Mouse (Mus musculus) neural tube, embryonic 15.5 days (tissue): ENCODE results near the gene Crygn. TPM values are rescaled to one million over a fixed set of nuclear protein-coding genes. Genes with fewer than 3 reads are reported as not detected.

Source experiments
- ATAC-seq: fragments of 200-750 bp; cut with Nextera tagmentation; 2 replicates; pipeline ENCODE4 v1.8.0; 2017; ENCODE audit warnings: mild to moderate bottlenecking, moderate TSS enrichment, moderate library complexity; ENCODE audit not compliant: low FRiP score
- H3K27ac ChIP-seq: fragments of 300-500 bp; sonication (generic); replicated peaks from 2 replicates; pipeline ENCODE4 v1.5.1; 2015; ENCODE audit warnings: mild to moderate bottlenecking, inconsistent platforms
- H3K27me3 ChIP-seq: fragments of 300-500 bp; sonication (generic); replicated peaks from 2 replicates; pipeline ENCODE4 v1.6.1; 2015; ENCODE audit warnings: inconsistent platforms
- H3K36me3 ChIP-seq: fragments of 300-500 bp; sonication (generic); 2 replicates; pipeline ENCODE4 v1.6.1; 2015; ENCODE audit warnings: inconsistent platforms
- H3K4me1 ChIP-seq: fragments of 300-500 bp; sonication (generic); 2 replicates; pipeline ENCODE4 v1.6.1; 2015; ENCODE audit warnings: inconsistent platforms
- H3K4me2 ChIP-seq: fragments of 300-500 bp; sonication (generic); 2 replicates; pipeline ENCODE4 v1.6.1; 2015; ENCODE audit warnings: inconsistent platforms, mild to moderate bottlenecking, moderate library complexity
- H3K4me3 ChIP-seq: fragments of 300-500 bp; sonication (generic); replicated peaks from 2 replicates; pipeline ENCODE4 v1.5.1; 2015; ENCODE audit warnings: mild to moderate bottlenecking, inconsistent platforms
- H3K9ac ChIP-seq: fragments of 300-500 bp; sonication (generic); replicated peaks from 2 replicates; pipeline ENCODE4 v1.6.1; 2015; ENCODE audit warnings: mild to moderate bottlenecking, inconsistent platforms
- H3K9me3 ChIP-seq: fragments of 300-500 bp; sonication (generic); replicated peaks from 2 replicates; pipeline ENCODE4 v1.6.1; 2016; ENCODE audit warnings: inconsistent platforms
- WGBS: fragments of 180-500 bp; shearing (Covaris S2); methylation state at CpG from one replicate; pipeline ENCODE4 v1.1.7; 2015; ENCODE audit warnings: mixed read lengths; 5-methylcytosine and 5-hydroxymethylcytosine counted together
- polyA plus RNA-seq: library from polyadenylated mRNA; unstranded; fragments of >200 nt; fragmentation: Nextera tagmentation; extraction: Ambion mirVana; gene quantifications from 2 replicates; pipeline ENCODE4 v1.2.1, GENCODE M21; 2015

Crygn gene
- polyA plus RNA-seq, result 1.5 and 2.0 TPM in 2 replicates

- Histone ChIP-seq H3K9ac (no peak within 1 kb of the TSS), H3K4me3 (no peak within 1 kb of the TSS), H3K4me1 (no peaks in the 10 kb centered on the region), H3K36me3 (no peaks in the 10 kb centered on the region), H3K9me3 (no peaks in the 10 kb centered on the region), H3K27ac (no peak within 1 kb of the TSS), H3K4me2 (no peak within 1 kb of the TSS), H3K27me3 (peaks cover 4% of the 10 kb centered on the region; the same call in 1 of the 2 replicates)
- ATAC-seq, result no peak
- WGBS, result 52% methylated on average over 18 of the region's 18 CpGs
Measured at GRCm38 (mm10) chr5:24757816-24758215, at the start of gene Crygn. Crygn (minus strand) TSS chr5:24758008.

DNA sequence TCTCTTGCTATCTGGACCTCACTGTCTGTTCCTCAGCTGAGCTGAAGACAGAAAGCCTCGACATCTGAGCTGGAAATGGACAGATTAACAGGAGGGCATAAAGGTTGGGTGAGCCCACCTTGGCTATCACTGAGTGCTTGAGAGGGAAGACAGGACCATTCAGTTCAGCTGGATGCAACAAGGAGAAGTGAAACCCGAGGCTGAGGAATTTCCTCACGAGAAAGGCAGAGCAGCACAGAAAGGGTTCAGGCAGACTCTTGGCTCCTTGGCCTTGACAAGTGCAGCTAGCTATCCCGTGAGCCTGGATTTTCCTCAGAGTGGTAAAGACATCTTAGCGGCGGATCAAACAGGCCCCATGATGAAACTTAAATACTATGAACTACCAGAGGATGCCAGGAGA is 47.4 kb upstream of the Crygn start:
- ATAC-seq, result no peak
- H3K4me1 ChIP-seq, result no peaks in the 10 kb centered on the region
- no peak overlapping the region for H3K4me3 ChIP-seq
- H3K27me3 ChIP-seq, result no peaks in the 10 kb centered on the region
- H3K27ac ChIP-seq, result no peak overlapping the region
- no peak overlapping the region for H3K9ac ChIP-seq
- no peaks in the 10 kb centered on the region for H3K9me3 ChIP-seq
- WGBS, result 90% methylated on average over 6 of the region's 6 CpGs
- no peak overlapping the region for H3K4me2 ChIP-seq
- peaks cover 56% of the 10 kb centered on the region for H3K36me3 ChIP-seq

DNA sequence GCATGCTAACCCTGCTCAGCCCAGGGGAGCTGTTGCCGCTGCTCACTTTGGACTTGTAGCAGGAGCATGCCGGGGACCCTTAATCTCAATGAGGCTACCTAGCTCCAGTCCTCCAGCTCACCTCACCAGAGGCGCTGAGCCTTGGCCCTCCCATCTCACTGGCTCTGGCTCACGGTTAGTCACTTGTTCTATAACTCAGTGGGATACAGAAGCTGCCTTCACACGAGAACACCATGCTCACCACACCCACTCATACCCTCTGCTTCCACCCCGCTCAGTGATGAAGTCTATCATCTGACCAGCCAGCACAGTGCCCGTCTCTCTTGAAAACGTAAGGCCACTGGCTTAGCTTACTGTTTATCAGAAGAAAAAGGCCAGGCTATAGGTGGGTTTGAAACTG is 46.9 kb upstream of the Crygn start:
- no peaks in the 10 kb centered on the region for H3K4me1 ChIP-seq
- H3K9me3 ChIP-seq, result no peaks in the 10 kb centered on the region
- ATAC-seq, result no peak
- no peak overlapping the region for H3K4me3 ChIP-seq
- H3K36me3 ChIP-seq, result peaks cover 56% of the 10 kb centered on the region
- H3K4me2 ChIP-seq, result no peak overlapping the region
- no peak overlapping the region for H3K27ac ChIP-seq
- no peak overlapping the region for H3K9ac ChIP-seq
- 92% methylated on average over 8 of the region's 8 CpGs for WGBS
- H3K27me3 ChIP-seq, result no peaks in the 10 kb centered on the region

GRCm38 (mm10) chr5:24801841-24802624 is 44.2 kb upstream of the Crygn start:
- 64% methylated on average over 6 of the region's 6 CpGs for WGBS
- Histone ChIP-seq H3K36me3 (peaks cover 40% of the 10 kb centered on the region), H3K9me3 (no peaks in the 10 kb centered on the region), H3K27me3 (no peaks in the 10 kb centered on the region), H3K4me2 (no peak overlapping the region), H3K9ac (no peak overlapping the region), H3K27ac (no peak overlapping the region), H3K4me3 (no peak overlapping the region), H3K4me1 (no peaks in the 10 kb centered on the region)
- no peak for ATAC-seq

DNA sequence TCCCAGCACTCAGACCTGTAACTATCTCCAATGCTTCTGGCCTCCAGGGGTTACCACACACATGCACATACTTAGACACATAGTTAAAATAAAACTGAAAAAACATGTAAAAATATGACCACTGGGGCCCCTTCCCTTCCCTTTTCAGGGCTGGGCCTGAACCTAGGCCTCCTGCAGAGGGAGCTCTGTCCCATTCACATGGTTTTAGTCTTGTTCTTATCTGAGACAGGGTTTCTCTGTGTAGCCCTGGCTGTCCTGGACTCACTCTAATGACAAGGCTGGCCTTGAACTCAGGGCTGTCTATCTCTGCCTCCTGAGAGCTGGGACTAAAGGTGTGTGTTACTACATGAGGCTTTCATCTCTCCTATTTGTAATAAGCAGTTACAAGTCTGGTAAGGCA is 42.6 kb upstream of the Crygn start:
- Histone ChIP-seq H3K4me3 (no peak overlapping the region), H3K27ac (no peak overlapping the region), H3K36me3 (peaks cover 28% of the 10 kb centered on the region), H3K4me2 (no peak overlapping the region), H3K4me1 (no peaks in the 10 kb centered on the region), H3K27me3 (no peaks in the 10 kb centered on the region), H3K9ac (no peak overlapping the region), H3K9me3 (no peaks in the 10 kb centered on the region)
- ATAC-seq, result no peak

DNA sequence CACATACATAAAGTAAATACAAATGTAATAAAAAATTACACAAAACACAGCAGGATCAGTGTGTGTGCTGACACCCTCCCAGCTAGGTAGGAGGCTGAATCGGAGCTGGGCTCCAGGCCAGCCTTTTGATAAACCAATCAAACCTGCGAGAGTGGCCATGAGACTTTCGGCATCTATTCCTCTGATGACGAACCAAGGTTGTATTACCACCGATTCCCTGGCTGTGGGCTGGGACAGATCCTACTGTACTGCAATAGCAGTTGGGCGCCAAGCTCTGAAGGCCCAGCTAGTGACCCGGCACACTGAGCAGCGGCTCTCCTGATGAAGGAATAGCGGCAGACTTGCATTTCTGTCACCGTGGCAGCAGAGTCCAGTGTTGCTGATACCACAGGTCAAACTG is 40.8 kb upstream of the Crygn start:
- Histone ChIP-seq H3K27me3 (no peaks in the 10 kb centered on the region), H3K4me1 (no peaks in the 10 kb centered on the region), H3K9ac (no peak overlapping the region), H3K4me3 (no peak overlapping the region), H3K4me2 (no peak overlapping the region), H3K36me3 (peaks cover 14% of the 10 kb centered on the region), H3K27ac (no peak overlapping the region), H3K9me3 (no peaks in the 10 kb centered on the region)
- ATAC-seq, result no peak
- WGBS, result 75% methylated on average over 10 of the region's 10 CpGs

DNA sequence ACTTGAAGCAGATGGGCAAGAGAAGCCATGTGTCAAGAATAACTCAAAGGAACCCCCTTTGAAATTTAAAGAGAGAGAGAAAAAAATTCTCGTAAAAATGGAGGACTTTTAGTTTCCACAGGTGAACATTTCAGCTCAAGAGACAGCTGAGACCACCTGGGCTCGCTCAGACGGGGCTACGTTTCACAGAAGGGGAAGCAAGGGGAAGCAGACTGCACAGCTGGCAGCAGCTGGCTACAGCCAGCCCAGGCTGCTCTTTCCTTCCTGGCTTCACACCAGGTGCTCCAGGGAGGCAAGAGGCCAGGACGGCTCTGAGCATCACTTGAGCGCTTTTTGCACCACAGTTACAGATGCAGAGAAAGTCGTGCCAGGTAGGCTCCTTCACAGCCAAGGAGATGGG is 40.0 kb upstream of the Crygn start:
- Histone ChIP-seq H3K27me3 (no peaks in the 10 kb centered on the region), H3K9me3 (no peaks in the 10 kb centered on the region), H3K4me3 (no peak overlapping the region), H3K36me3 (peaks cover 9% of the 10 kb centered on the region; the same call in 1 of the 2 replicates), H3K9ac (no peak overlapping the region), H3K4me1 (no peaks in the 10 kb centered on the region), H3K27ac (no peak overlapping the region), H3K4me2 (no peak overlapping the region)
- 51% methylated on average over 7 of the region's 7 CpGs for WGBS
- no peak for ATAC-seq

DNA sequence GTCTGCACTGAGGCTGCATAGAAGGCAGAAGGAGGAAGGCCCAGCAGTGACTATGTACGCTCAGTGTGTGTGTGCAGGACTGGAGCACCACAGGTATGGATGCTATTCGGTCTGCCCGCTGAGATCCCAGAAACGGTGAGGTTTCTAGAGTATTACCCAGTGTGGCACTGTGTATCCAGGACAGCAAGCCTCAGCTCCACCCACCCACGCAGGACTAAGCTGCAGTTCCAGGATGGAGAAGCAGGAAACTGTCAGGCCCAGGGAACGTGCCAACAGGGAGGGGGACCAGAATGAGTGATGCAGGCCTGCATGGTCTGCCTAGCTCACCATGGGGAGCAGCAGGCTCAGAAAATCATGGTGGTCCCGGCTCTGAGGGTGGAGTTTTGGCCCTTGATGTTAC is 35.2 kb upstream of the Crygn start:
- no peaks in the 10 kb centered on the region for H3K36me3 ChIP-seq
- H3K9me3 ChIP-seq, result no peaks in the 10 kb centered on the region
- H3K27me3 ChIP-seq, result no peaks in the 10 kb centered on the region
- no peak overlapping the region for H3K4me3 ChIP-seq
- H3K27ac ChIP-seq, result no peak overlapping the region
- no peak overlapping the region for H3K9ac ChIP-seq
- H3K4me1 ChIP-seq, result no peaks in the 10 kb centered on the region
- no peak for ATAC-seq
- no peak overlapping the region for H3K4me2 ChIP-seq
- 75% methylated on average over 7 of the region's 7 CpGs for WGBS

DNA sequence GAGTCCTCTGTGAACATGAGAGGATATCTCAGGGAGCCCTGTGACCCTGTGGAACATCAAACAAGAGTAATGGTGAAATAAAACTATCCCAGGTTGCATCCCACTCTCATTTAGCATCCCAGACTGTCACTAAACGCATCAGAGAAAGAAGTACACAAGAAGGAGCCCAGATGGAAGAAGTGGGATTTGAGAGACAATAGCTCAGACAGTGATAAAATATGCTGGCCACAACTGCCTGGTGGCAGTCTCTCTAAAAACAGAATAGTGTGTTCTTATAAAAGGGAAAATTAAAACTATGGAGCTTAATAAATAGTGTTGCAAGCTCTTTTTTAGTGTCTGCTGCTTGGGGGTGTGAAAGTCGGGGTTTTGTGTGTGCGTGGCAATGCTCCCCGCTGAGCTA is 25.1 kb upstream of the Crygn start:
- H3K9me3 ChIP-seq, result 0 out of 2 replicates have a peak, but pooled peaks cover 6% of the 10 kb centered on the region
- H3K36me3 ChIP-seq, result no peaks in the 10 kb centered on the region
- H3K9ac ChIP-seq, result no peak overlapping the region
- H3K27ac ChIP-seq, result no peak overlapping the region
- H3K4me1 ChIP-seq, result peaks cover 13% of the 10 kb centered on the region
- ATAC-seq, result no peak
- H3K4me3 ChIP-seq, result no peak overlapping the region
- peaks cover 2% of the 10 kb centered on the region; the same call in 1 of the 2 replicates for H3K27me3 ChIP-seq
- H3K4me2 ChIP-seq, result no peak overlapping the region
- WGBS, result 70% methylated on average over 4 of the region's 4 CpGs

- H3K9me3 ChIP-seq, result 0 out of 2 replicates have a peak, but pooled peaks cover 6% of the 10 kb centered on the region
- H3K4me3 ChIP-seq, result no peak overlapping the region
- H3K27me3 ChIP-seq, result peaks cover 4% of the 10 kb centered on the region; the same call in 1 of the 2 replicates
- H3K4me2 ChIP-seq, result no peak overlapping the region
- 22% methylated on average over 5 of the region's 5 CpGs for WGBS
- H3K4me1 ChIP-seq, result peaks cover 13% of the 10 kb centered on the region
- H3K9ac ChIP-seq, result no peak overlapping the region
- no peak for ATAC-seq
- no peaks in the 10 kb centered on the region for H3K36me3 ChIP-seq
- no peak overlapping the region for H3K27ac ChIP-seq
Measured at GRCm38 (mm10) chr5:24781048-24781447, 23.2 kb upstream of the Crygn start.

DNA sequence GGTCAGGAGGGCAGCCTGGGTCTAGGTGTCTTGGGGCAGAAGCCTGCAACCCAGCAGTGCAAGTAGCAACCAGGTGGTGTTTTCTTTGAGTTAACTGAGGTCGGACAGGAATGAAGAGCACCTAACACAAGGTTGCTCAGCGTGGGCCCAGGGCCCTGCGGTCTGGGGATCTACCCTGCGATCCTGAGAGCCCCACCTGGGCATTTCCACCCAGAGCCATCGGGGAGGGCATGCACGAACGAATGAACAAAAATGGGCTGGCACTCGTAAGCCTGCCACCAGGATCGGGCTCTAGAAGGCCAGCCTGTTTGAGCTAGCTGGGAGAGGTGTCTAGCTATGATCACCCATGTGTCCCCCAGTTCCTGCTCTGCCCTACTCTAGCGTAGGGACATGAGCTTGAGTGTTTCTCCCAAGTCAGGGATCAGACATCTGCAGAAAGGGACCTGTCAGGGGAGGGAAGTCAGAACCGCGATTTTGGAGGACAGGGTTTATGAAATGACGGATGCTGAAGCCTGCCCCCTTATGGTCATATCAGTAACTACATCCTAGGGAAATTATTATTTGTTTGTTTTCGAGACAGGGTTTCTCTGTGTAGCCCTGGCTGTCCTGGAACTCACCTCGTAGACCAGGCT is 22.2 kb upstream of the Crygn start:
- Histone ChIP-seq H3K9me3 (0 out of 2 replicates have a peak, but pooled peaks cover 4% of the 10 kb centered on the region), H3K27me3 (peaks cover 4% of the 10 kb centered on the region; the same call in 1 of the 2 replicates), H3K36me3 (no peaks in the 10 kb centered on the region), H3K4me3 (no peak overlapping the region), H3K27ac (no peak overlapping the region), H3K4me2 (no peak overlapping the region), H3K9ac (no peak overlapping the region), H3K4me1 (peaks cover 13% of the 10 kb centered on the region)
- WGBS, result 59% methylated on average over 15 of the region's 15 CpGs
- no peak for ATAC-seq

DNA sequence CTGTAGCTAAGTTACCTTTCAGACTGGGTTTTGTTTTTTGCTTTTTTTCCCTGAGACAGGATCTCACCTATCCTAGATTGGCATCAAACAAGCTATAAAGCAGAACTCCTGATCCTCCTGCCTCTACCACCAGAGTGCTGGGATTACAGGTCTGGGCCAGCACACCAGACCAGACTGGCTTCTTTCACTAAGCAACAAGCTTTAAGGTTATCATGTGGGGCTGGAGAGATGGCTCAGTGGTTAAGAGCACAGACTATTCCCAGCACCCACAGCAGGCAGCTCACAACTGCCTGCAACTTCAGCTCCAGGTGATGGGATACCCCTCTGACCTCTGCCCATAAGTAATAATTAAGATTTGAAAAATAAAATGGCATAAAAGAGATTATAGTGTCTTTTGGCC is 21.5 kb upstream of the Crygn start:
- H3K36me3 ChIP-seq, result no peaks in the 10 kb centered on the region
- ATAC-seq, result no peak
- H3K27me3 ChIP-seq, result peaks cover 4% of the 10 kb centered on the region; the same call in 1 of the 2 replicates
- H3K9me3 ChIP-seq, result no peaks in the 10 kb centered on the region
- no peak overlapping the region for H3K27ac ChIP-seq
- no peak overlapping the region for H3K9ac ChIP-seq
- H3K4me1 ChIP-seq, result peaks cover 13% of the 10 kb centered on the region
- H3K4me3 ChIP-seq, result no peak overlapping the region
- H3K4me2 ChIP-seq, result no peak overlapping the region
